Mouse (Mus musculus): ENCODE results near the gene Slc22a8. TPM values are rescaled to one million over a fixed set of nuclear protein-coding genes. Genes with fewer than 3 reads are reported as not detected.
A peak's percentile ranks its signal among the peaks of the same experiment; 100 is the strongest.

The Slc22a8 gene
- 1 to 10 TPM in 1 of 2 experiments, under 1 TPM in 1; 0.58 to 1.4 TPM for total RNA-seq (2021)
- long read RNA-seq, experiment 1, partial matches to known transcripts: 1 of 1 reads
- long read RNA-seq, experiment 1, other reads (novel, unspliced or antisense): 0 of 1 reads
- long read RNA-seq, experiment 2, partial matches to known transcripts: 19 of 21 reads
- long read RNA-seq, experiment 2, other reads (novel, unspliced or antisense): 2 of 21 reads

GRCm38 (mm10) chr19:8590954-8591353 lies at the start of gene Slc22a8:
Gene Slc22a8 (plus strand): TSS chr19:8591254.
- DNase-seq: no peak

- DNase-seq: no peak
Observed at GRCm38 (mm10) chr19:8558897-8559296, 32.2 kb upstream of the Slc22a8 start.

GRCm38 (mm10) chr19:8564021-8564420 lies 27.0 kb upstream of the Slc22a8 start:
- no peak for DNase-seq

GRCm38 (mm10) chr19:8564469-8564868 lies 26.6 kb upstream of the Slc22a8 start:
- no peak for DNase-seq

GRCm38 (mm10) chr19:8565262-8565661 lies 25.8 kb upstream of the Slc22a8 start:
- no peak for DNase-seq

- no peak for DNase-seq
Observed at GRCm38 (mm10) chr19:8565985-8566384, 25.1 kb upstream of the Slc22a8 start.

GRCm38 (mm10) chr19:8567104-8567880 lies 23.8 kb upstream of the Slc22a8 start:
- DNase-seq: peak; percentile 46

GRCm38 (mm10) chr19:8569453-8569863 lies 21.6 kb upstream of the Slc22a8 start:
- DNase-seq: peak; percentile 33

GRCm38 (mm10) chr19:8570341-8571040 lies 20.6 kb upstream of the Slc22a8 start:
- DNase-seq: no peak

GRCm38 (mm10) chr19:8571746-8572145 lies 19.3 kb upstream of the Slc22a8 start:
- peak; percentile 21 for DNase-seq

- DNase-seq: no peak
Observed at GRCm38 (mm10) chr19:8572485-8572884, 18.6 kb upstream of the Slc22a8 start.

GRCm38 (mm10) chr19:8577432-8577831 lies 13.6 kb upstream of the Slc22a8 start:
- no peak for DNase-seq

- peak; percentile 65 for DNase-seq
Observed at GRCm38 (mm10) chr19:8578293-8578969, 12.6 kb upstream of the Slc22a8 start.

GRCm38 (mm10) chr19:8578970-8579342 lies 12.1 kb upstream of the Slc22a8 start:
- no peak for DNase-seq

- DNase-seq: no peak
Observed at GRCm38 (mm10) chr19:8585298-8585697, 5.8 kb upstream of the Slc22a8 start.

GRCm38 (mm10) chr19:8585899-8586298 lies 5.2 kb upstream of the Slc22a8 start:
- no peak for DNase-seq

- no peak for DNase-seq
Observed at GRCm38 (mm10) chr19:8586350-8586749, 4.7 kb upstream of the Slc22a8 start.

- DNase-seq: no peak
Observed at GRCm38 (mm10) chr19:8587315-8587714, 3.7 kb upstream of the Slc22a8 start.

- DNase-seq: no peak
Observed at GRCm38 (mm10) chr19:8592155-8592554, 1.1 kb downstream of the Slc22a8 start.

GRCm38 (mm10) chr19:8592873-8593408 lies 1.9 kb downstream of the Slc22a8 start:
- DNase-seq: no peak

- no peak for DNase-seq
Observed at GRCm38 (mm10) chr19:8593833-8594232, 2.8 kb downstream of the Slc22a8 start.

GRCm38 (mm10) chr19:8594518-8594917 lies 3.5 kb downstream of the Slc22a8 start:
- DNase-seq: no peak

Data from adrenal gland, postnatal 10 days (tissue).